Mouse (Mus musculus) activated CD4-positive, CD25-positive, alpha-beta regulatory T cell, adult 4 months (primary cell): Measurements from ENCODE around the gene Dnajc7. TPM values are rescaled to one million over a fixed set of nuclear protein-coding genes. Genes with fewer than 3 reads are reported as not detected.
"Not testable (repeated sequence)": the region's sequence is repeated elsewhere in the genome, so short reads cannot be mapped to it uniquely, and the experiment has no call there.

ENCODE experiments used
- ATAC-seq: one replicate; pipeline ENCODE4 v1.8.0; 2017
- polyA plus RNA-seq, 2 experiments: library from polyadenylated mRNA; unstranded; fragments of 100-300 nt; shearing (Covaris generic); gene quantifications; one replicate each; pipeline ENCODE4 v1.2.1; 2017

Dnajc7 gene
- polyA plus RNA-seq = 100 to 1,000 TPM; 237 to 338 TPM

GRCm38 (mm10) chr11:100619982-100620381 lies at the start of gene Dnajc7:
Dnajc7 (minus strand) TSS chr11:100620168.
- ATAC-seq = peak; percentile 2

- no peak for ATAC-seq
Measured at GRCm38 (mm10) chr11:100659806-100660205, 39.8 kb upstream of the Dnajc7 start.

- no peak for ATAC-seq
Measured at GRCm38 (mm10) chr11:100656458-100656857, 36.5 kb upstream of the Dnajc7 start.

GRCm38 (mm10) chr11:100655589-100655988 lies 35.6 kb upstream of the Dnajc7 start:
- not testable (repeated sequence) for ATAC-seq

GRCm38 (mm10) chr11:100651748-100652147 lies 31.8 kb upstream of the Dnajc7 start:
- no peak for ATAC-seq

GRCm38 (mm10) chr11:100651205-100651604 lies 31.2 kb upstream of the Dnajc7 start:
- ATAC-seq = no peak

- ATAC-seq = no peak
Measured at GRCm38 (mm10) chr11:100648405-100648804, 28.4 kb upstream of the Dnajc7 start.

- ATAC-seq = no peak
Measured at GRCm38 (mm10) chr11:100646265-100646664, 26.3 kb upstream of the Dnajc7 start.

- ATAC-seq = no peak
Measured at GRCm38 (mm10) chr11:100643612-100644575, 23.9 kb upstream of the Dnajc7 start.

GRCm38 (mm10) chr11:100640159-100640906 lies 20.4 kb upstream of the Dnajc7 start:
- no peak for ATAC-seq

- no peak for ATAC-seq
Measured at GRCm38 (mm10) chr11:100634530-100634929, 14.6 kb upstream of the Dnajc7 start.

- no peak for ATAC-seq
Measured at GRCm38 (mm10) chr11:100628862-100629352, 8.9 kb upstream of the Dnajc7 start.

GRCm38 (mm10) chr11:100628056-100628455 lies 8.1 kb upstream of the Dnajc7 start:
- ATAC-seq = no peak

GRCm38 (mm10) chr11:100626701-100627195 lies 6.8 kb upstream of the Dnajc7 start:
- ATAC-seq = peak; percentile 55

- ATAC-seq = no peak
Measured at GRCm38 (mm10) chr11:100625754-100626700, 6.1 kb upstream of the Dnajc7 start.

GRCm38 (mm10) chr11:100623867-100624266 lies 3.9 kb upstream of the Dnajc7 start:
- no peak for ATAC-seq

- ATAC-seq = peak; percentile 41
Measured at GRCm38 (mm10) chr11:100622714-100623113, 2.7 kb upstream of the Dnajc7 start.

- ATAC-seq = peak; percentile 76
Measured at GRCm38 (mm10) chr11:100619485-100619975, 438 bp downstream of the Dnajc7 start.

GRCm38 (mm10) chr11:100618761-100619484 lies 1.0 kb downstream of the Dnajc7 start, which contains the start of gene Nkiras2:
Nkiras2 (plus strand) TSS chr11:100619244.
- peak; percentile 55 for ATAC-seq

- no peak for ATAC-seq
Measured at GRCm38 (mm10) chr11:100617480-100617879, 2.5 kb downstream of the Dnajc7 start.

- ATAC-seq = not testable (repeated sequence)
Measured at GRCm38 (mm10) chr11:100616836-100617235, 3.1 kb downstream of the Dnajc7 start.
